Mouse (Mus musculus): ENCODE measurements around the gene Nkd2.

The Nkd2 gene

DNA sequence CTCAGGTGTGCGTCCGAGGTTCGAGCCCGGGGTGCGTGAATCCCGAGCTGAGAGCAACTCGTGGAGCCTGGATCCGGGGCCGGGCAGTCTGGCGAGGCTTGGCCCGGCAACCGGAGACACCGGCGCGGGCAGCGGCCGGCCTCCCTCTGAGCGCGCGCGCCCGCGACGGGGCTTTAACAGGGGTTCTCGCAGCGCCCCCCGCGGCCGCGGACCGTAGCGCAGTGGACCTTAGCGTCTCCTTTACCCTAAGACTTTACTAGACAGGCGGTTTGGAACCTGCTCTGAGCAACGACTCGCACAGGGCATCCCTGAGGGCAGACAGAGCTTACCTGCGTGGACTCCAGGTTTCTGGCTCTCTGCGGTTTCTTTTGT, at the start of gene Nkd2:
Gene Nkd2 (minus strand): TSS at position 167 of the 372 bp plus-strand sequence.
- no peak for DNase-seq (ENCODE audit: low read depth)

DNA sequence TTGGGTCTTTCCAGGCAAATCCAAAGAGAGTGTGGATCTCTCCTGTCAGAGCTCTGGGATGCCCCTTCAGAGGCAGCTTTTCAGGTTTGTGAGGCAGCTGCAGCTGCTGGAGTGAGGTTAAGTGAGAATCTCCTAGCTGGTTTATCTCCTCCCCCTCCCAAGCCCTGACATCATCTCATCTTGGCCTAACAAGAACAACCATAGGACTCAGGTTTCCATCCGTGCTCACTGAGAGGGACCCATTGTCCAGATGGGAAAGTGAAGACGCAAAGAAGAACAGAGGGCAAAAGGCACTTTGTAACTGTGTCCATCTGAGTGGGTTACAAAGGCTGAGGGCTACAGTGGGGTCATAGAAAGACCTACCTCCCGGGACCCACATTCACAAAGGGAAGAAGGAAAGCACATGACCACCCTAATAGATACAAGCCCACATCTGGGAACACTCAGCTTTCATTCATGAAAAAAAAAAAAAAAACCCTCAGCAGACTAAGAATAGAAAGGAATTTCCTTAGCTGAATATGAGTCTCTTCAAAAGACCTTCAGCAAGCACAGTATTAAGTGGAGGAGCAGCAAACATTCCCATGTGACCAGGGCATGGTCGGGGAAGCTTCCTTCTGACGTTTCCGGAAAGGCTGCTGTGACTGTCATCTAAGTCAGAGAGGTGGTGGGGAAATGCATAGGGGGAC, 45.2 kb upstream of the Nkd2 start:
- DNase-seq (ENCODE audit: low read depth): no peak

DNA sequence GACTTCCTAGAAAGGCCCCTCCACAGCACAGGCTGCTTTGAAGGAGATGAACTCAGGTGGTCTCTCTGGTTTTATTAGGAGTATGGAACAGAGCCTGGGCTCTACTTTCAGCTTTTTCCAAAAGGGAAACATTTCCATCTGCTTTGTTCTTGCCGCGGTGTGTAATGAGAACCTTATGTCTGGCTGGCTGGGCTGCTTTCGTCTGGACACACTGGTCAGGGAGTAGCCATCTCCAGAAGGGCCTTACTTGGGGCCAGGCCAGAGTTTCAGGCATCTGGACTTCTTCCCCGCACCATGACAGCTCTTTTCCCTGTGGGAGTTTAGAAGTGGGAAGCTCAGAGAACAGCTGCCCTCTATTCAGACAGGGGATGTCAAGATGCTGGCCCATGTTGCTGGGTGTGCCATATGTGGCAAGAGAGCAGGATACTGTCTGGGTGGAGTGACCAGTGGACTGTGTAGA, 40.0 kb upstream of the Nkd2 start:
- DNase-seq (ENCODE audit: low read depth): no peak

DNA sequence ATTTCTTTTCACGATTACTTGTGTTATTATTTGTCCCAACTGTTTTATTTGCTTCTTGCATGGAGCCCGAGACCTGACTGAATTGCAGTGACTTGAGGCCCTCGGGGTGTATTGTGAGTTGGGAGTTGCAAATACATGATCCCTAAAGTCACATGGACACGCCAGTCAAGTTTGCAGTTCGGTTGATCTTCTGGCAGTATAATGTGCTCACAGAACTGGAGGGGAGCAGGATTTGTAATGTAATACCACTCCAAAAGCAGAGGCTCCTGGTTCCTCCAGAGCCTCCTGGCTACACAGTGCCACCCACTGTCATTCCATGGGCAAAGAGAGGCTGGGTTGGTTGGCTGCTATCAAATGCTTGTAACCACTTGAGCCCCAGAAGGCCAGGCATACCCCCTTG, 39.2 kb upstream of the Nkd2 start:
- no peak for DNase-seq (ENCODE audit: low read depth)

DNA sequence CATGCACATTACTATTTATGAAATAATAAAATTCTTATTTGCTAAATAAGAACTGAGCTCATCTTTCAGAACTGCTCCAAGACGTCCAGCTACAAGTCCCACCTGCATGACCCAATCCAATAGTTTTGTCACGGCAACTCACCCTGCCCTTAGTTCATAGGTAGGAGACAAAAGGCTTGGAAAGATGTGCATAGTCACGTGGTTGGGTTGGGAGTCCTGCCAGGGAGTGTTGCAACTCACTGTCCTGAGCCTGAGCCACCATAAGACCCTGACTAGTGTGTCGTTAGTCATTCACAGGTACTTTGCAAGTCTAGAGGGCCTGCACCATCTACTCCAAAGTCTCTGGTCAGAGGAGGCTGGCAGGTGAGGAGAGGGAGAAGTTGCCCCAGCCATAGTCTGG, 38.6 kb upstream of the Nkd2 start:
- DNase-seq (ENCODE audit: low read depth): peak; percentile 16

DNA sequence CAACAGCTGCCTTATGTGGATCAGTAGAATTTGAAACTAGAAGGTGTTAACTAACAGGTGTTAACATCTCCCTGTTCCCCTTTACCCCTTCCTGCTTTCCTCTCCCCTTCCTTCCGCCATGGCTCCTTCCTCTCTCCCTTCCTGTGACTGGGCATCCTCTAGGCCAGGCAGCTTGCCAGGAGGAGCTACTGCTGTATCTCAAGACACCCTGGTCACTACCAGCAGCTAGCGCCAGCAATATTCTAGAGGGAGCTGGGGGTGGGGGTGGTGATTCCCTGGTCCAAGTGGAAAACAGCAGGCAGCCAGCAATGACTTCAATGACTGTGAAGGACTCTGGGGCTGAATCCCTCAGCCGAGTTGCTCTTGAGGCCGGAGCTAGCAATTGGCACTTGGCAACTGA, 38.2 kb upstream of the Nkd2 start:
- DNase-seq (ENCODE audit: low read depth): no peak

DNA sequence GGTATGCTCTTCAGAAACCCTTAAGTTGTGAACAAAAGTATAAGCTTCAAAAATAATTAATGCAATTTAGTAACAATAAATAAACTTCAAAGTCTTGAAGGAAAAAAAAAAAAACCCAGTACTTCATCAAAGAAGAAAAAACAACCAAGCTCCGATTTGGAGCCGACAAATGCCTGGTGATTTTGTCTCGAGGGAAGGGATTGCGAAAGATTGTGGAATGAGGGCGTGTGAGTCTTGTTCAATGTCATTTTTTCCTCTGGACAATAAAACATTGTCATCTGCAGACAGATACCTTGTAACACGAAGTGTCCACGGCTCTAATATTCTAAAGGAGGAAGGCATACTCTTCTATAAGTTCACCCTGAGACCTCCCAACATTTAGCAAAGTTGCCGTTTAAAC, 33.9 kb upstream of the Nkd2 start:
- no peak for DNase-seq (ENCODE audit: low read depth)

- DNase-seq (ENCODE audit: low read depth): peak; percentile 30
These were observed 32.4 kb upstream of the Nkd2 start for GRCm38 (mm10) chr13:73879824-73880223.

DNA sequence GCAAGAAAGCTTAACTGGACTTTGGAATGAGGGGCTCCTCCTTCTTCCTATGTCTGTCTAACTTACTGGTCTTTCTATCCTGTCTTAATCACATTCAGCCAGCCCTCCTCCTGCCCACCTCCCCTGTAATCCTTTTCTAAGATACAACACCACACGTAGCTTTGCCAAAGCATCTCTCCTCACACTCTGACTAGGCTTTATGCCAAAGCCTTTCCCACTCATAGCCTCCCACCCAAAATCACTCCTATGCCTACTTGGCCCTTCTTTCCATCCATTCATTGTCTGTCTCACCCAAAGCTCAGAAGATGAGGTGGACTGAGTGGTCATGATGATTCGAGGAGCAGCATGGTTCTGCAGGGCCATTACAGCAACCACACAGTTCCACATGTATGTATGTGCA, 24.7 kb upstream of the Nkd2 start:
- no peak for DNase-seq (ENCODE audit: low read depth)

DNA sequence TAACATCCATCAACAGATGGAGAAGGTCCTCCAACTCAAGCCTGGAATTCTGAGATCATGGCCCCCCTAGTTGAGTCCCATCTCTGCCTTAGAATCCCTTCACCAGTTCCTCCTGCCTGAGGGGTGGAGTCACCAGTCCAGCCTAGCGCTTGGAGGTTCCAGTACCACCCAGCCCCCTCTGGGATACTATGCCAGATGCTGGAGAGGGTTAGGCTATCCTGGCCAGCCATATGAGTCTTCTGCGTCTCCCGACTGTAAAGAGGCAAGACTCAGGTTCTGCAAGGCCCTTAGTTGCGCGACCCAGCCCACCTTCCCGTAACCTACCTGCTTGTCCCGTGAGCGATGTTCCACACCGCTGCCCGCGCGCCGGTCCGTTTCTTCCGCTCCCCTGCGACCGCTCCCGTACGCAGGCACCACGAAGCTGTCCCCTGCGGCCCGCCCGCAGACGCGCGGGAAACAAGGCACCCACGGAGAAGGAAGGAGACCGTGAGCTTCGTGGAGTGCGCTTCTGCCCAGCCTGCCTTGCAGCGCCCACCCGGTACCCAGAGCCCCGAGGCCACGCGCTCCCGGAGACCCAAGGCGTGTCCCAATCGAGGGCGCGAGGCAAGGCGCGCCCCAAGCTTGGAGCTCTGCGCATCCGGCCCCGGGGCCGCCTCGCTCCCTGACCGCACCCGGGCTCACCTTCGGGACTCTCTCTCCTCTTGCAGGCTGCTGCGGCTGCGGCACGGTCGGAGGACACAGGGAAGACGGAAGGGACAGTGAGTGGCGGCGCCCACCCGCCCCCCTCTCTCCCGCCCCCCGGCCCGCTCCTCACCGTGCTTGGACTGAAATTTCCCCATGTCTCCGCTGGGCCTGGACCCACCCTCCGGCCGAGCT, 604 bp downstream of the Nkd2 start:
- no peak for DNase-seq (ENCODE audit: low read depth)

DNA sequence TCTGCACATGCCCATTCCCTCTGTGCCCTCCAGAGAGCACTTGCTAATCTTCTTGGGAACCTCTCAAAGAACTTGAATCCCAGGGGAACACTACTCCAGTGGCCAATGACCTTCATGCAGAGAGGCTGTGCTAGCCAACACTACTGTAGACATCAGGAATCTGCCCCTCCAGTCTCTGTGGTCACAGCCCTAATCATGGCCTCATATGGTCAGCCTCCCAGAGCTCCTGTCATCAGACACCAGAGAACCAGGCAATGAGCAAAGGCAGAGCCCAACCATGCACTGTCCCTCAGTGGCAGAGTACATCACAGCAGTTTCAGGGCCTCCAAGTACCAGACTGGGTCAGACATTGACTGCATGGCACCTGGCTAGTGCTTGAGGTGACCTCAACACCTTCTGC, 4.7 kb downstream of the Nkd2 start:
- no peak for DNase-seq (ENCODE audit: low read depth)

GRCm38 (mm10) chr13:73839740-73840139, 7.7 kb downstream of the Nkd2 start:
- no peak for DNase-seq (ENCODE audit: low read depth)

GRCm38 (mm10) chr13:73839137-73839548, 8.3 kb downstream of the Nkd2 start:
- DNase-seq (ENCODE audit: low read depth): no peak

DNA sequence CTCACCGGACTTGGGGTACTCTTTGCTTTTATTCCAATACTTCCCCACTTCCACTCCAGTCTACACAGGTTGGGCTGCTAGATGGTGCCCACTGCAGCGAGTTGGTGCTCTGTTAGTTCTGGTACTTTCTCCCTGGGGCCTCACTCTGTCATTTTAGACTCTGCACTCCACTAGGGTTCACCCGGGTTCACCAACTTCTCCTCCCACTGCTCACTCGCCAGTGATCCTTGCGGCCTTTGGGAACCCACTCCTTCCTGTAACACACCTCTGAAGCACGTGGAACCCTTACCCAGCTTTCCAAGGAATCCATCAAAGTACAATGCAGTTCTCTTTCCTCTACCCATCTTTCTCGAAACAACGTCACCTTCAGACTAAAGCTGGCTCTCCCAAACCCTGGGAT, 9.7 kb downstream of the Nkd2 start:
- no peak for DNase-seq (ENCODE audit: low read depth)

DNA sequence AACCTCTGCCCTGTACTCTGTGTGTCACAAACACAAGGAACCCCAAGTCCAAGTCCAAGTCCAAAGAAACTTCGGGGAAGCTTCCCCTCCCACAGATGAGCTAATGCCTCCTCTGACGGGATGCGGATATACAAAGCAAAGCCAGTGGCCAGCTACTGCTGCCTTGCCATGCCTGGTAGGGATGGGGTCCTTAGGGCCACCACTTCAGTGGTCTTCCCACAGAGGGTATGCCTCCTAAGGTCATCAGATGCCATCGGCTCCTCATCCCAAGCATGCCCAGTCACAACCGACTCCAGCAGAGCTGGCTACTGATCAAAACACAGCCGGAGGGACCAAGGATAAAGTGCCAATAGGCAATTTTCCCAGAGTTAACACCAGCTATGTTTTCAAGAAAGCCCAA, 10.9 kb downstream of the Nkd2 start:
- no peak for DNase-seq (ENCODE audit: low read depth)

- DNase-seq (ENCODE audit: low read depth): no peak
These were observed 11.6 kb downstream of the Nkd2 start for GRCm38 (mm10) chr13:73835791-73836190.

DNA sequence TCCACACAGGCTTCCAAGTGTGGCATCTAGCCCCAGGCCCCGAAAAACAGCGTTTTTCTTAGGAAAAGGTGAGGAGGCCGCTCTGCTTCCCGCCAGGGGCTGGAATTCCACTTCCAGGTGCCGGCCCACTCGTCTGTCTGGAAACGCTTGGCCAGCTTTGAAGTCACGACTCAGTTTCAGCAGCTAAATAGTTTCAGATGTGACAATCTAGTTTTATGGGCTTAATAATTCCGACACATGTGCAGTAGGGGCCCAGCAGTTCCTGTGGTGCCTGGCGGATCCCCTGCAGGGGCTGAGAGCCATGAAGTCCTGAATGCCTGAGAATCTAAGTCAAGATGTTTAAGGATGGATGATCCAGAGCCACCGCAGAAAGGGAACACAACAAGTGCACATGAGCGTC, 13.6 kb downstream of the Nkd2 start:
- no peak for DNase-seq (ENCODE audit: low read depth)

DNA sequence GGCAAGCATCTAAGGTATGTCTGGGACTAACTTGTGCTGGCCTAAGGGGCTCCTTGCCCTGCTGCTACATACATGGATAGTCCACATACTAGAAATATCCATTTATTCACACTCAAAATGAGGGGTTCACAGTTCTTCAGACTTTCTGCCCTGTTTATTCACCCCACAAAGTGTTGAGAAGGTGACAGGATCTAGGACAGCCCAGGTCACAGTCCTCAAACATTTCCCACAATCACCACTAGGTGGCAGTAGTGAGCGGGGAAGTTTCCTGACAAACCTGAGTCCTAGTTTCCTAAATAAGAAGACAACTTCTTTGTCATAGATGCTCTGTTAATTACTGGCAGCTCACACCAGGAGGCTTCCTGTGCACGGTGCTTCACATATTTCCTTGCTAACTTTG, 15.9 kb downstream of the Nkd2 start:
- DNase-seq (ENCODE audit: low read depth): peak; percentile 52

- DNase-seq (ENCODE audit: low read depth): no peak
These were observed 20.2 kb downstream of the Nkd2 start for GRCm38 (mm10) chr13:73827243-73827642.

- DNase-seq (ENCODE audit: low read depth): no peak
These were observed 23.7 kb downstream of the Nkd2 start for GRCm38 (mm10) chr13:73823711-73824110.

DNA sequence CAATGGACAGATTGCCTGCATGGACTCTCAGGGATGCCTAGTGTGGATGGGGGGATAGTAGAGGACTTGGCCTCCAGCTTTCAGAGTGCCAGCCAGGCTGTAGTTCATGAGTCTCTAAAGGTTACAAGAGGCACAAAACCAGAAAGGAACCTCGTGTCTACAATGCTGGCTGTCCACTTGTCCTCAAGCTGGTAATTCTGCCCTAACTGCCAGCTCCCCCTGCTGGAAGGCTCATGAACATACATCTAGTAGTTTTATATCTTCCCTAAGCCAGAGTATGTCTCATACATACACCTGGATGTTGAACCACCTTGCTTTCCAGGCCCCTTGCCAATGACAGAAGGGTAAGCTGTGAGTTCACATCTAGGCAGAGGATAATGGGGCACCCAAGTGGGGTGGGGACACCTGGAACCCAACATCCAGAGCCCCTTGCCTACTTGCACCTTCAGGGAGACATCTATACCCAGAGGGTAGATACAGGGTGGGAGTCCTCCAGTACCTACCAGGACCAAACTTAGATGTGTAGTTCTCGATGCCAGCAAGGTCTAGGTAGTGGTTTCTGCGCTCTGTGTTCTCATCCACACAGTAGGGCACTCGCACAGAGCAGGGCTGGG, 25.1 kb downstream of the Nkd2 start:
- peak; percentile 78 for DNase-seq (ENCODE audit: low read depth)

GRCm38 (mm10) chr13:73821251-73821650, 26.2 kb downstream of the Nkd2 start:
- no peak for DNase-seq (ENCODE audit: low read depth)

DNA sequence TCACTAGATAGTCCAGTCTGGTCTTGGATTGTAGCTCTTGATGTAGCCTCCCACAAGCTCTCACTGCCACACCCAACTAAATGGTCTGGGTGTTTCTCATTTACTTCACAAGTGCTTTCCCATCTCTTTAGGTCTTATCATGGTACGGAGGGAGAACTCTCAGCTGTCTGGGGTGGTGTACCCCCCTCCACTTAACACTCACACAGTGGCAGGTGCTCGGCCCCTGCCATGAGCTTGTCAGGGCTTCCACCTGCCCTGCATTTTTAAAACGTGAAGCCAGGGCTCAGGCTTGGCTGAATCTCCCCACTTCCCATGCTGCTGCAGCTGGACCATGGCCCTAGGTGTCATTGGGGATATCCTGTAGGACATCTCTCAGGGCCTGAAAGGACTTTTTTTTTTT, 28.5 kb downstream of the Nkd2 start:
- DNase-seq (ENCODE audit: low read depth): no peak

Data from 416B (cell line).